Mouse (Mus musculus) brain, adult 2 months (tissue): Measurements from ENCODE around the gene Ncbp3.

Source experiments
- DNase-seq: peaks from one replicate; pipeline ENCODE4 v3.0.0; 2011; ENCODE audit warnings: low read depth, low spot score

Gene Ncbp3

GRCm38 (mm10) chr11:73047542-73047996, at the start of gene Ncbp3:
Gene Ncbp3, plus strand, starts transcription at chr11:73047783.
- DNase-seq, result peak; percentile 99

GRCm38 (mm10) chr11:72998771-72999170, 48.8 kb upstream of the Ncbp3 start, which contains the start of gene P2rx1:
Gene P2rx1, plus strand, starts transcription at chr11:72999103.
- DNase-seq, result no peak

GRCm38 (mm10) chr11:73001029-73001428, 46.6 kb upstream of the Ncbp3 start:
- DNase-seq, result peak; percentile 76

GRCm38 (mm10) chr11:73006377-73006776, 41.2 kb upstream of the Ncbp3 start:
- peak; percentile 90 for DNase-seq

- DNase-seq, result no peak
Observed at GRCm38 (mm10) chr11:73007113-73007512, 40.5 kb upstream of the Ncbp3 start.

GRCm38 (mm10) chr11:73007698-73008481, 39.7 kb upstream of the Ncbp3 start:
- DNase-seq, result peak; percentile 67

- DNase-seq, result no peak
Observed at GRCm38 (mm10) chr11:73008826-73009225, 38.8 kb upstream of the Ncbp3 start.

GRCm38 (mm10) chr11:73009531-73010274, 37.9 kb upstream of the Ncbp3 start:
- DNase-seq, result peak; percentile 78

- DNase-seq, result no peak
Observed at GRCm38 (mm10) chr11:73013981-73014380, 33.6 kb upstream of the Ncbp3 start.

GRCm38 (mm10) chr11:73014831-73015344, 32.7 kb upstream of the Ncbp3 start:
- peak; percentile 88 for DNase-seq

GRCm38 (mm10) chr11:73015391-73016102, 32.0 kb upstream of the Ncbp3 start:
- DNase-seq, result peak; percentile 89

GRCm38 (mm10) chr11:73016103-73016420, 31.5 kb upstream of the Ncbp3 start:
- DNase-seq, result no peak

GRCm38 (mm10) chr11:73018471-73019146, 29.0 kb upstream of the Ncbp3 start, which contains the start of gene Camkk1:
Gene Camkk1, plus strand, starts transcription at chr11:73019008.
- DNase-seq, result peak; percentile 98

GRCm38 (mm10) chr11:73019147-73019795, 28.3 kb upstream of the Ncbp3 start:
- DNase-seq, result peak; percentile 90

- peak; percentile 72 for DNase-seq
Observed at GRCm38 (mm10) chr11:73020953-73021800, 26.4 kb upstream of the Ncbp3 start.

- DNase-seq, result peak; percentile 97
Observed at GRCm38 (mm10) chr11:73023099-73023498, 24.5 kb upstream of the Ncbp3 start.

- DNase-seq, result no peak
Observed at GRCm38 (mm10) chr11:73023827-73024226, 23.8 kb upstream of the Ncbp3 start.

GRCm38 (mm10) chr11:73024236-73024904, 23.2 kb upstream of the Ncbp3 start:
- DNase-seq, result no peak

GRCm38 (mm10) chr11:73026961-73027360, 20.6 kb upstream of the Ncbp3 start:
- no peak for DNase-seq
